Mouse (Mus musculus): ENCODE measurements at regions not wholly inside any gene's neighbourhood (a gene's known extent, or its start where the extent isn't known, plus 50 kb on each side); places are given as distances from the start of the nearest gene placed in this dataset.

DNA sequence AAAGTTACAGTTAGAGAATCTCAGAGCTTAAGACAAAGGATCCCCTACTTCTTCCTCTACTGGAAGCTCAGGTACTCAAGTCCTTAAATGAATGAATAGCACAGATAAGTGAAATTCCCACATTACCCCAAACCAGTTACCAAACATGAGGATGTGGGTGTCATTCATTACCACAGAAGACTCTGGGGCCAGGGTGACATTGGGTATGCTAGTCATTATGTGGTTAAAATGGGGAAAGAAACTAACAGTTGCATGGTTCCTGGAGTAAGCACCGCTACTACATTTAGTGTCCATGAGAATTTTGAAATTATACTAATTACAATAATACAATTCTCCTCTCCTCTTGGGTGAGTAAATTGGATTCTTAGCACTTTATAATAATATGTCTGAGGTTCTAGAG, 142.9 kb upstream of the Thbs1 start:
- TF ChIP-seq CTCF (IDR thresholded peaks at IDR 0.05; ENCODE audit: control insufficient read depth, insufficient read depth, insufficient read length) (no peak), CEBPB (IDR thresholded peaks at IDR 0.05; ENCODE audit: low read depth) (no peak), USF1 (IDR thresholded peaks at IDR 0.05; ENCODE audit: low read depth) (no peak)

Measured in C2C12 (cell line).